Mouse (Mus musculus) neural tube, embryonic 11.5 days (tissue): ENCODE data around the gene Gm9837. TPM values are rescaled to one million over a fixed set of nuclear protein-coding genes. Genes with fewer than 3 reads are reported as not detected.

ENCODE experiments used
- ATAC-seq: fragments of 200-750 bp; cut with Nextera tagmentation; 2 replicates; pipeline ENCODE4 v1.8.0; 2017; ENCODE audit warnings: moderate number of reproducible peaks, mild to moderate bottlenecking, moderate TSS enrichment, moderate library complexity; ENCODE audit not compliant: insufficient read depth, low FRiP score, low TSS enrichment
- DNase-seq: peaks from one replicate; pipeline ENCODE4 v3.0.0-alpha.2; 2015; ENCODE audit warnings: low spot score
- H3K27ac ChIP-seq: fragments of 300-500 bp; sonication (generic); 2 replicates; pipeline ENCODE4 v1.5.1; 2014; ENCODE audit warnings: low read depth, mild to moderate bottlenecking, low read length
- H3K27me3 ChIP-seq: fragments of 300-500 bp; sonication (generic); 2 replicates; pipeline ENCODE4 v1.6.1; 2014; ENCODE audit warnings: mild to moderate bottlenecking, low read length, mixed read lengths; ENCODE audit not compliant: control insufficient read depth, insufficient read depth
- H3K36me3 ChIP-seq: fragments of 300-500 bp; sonication (generic); 2 replicates; pipeline ENCODE4 v1.6.1; 2014; ENCODE audit warnings: mild to moderate bottlenecking, low read length, moderate library complexity, mixed read lengths; ENCODE audit not compliant: control insufficient read depth, insufficient read depth
- H3K4me1 ChIP-seq: fragments of 300-500 bp; sonication (generic); 2 replicates; pipeline ENCODE4 v1.6.1; 2014; ENCODE audit warnings: low read length, mixed read lengths; ENCODE audit not compliant: control insufficient read depth, insufficient read depth
- H3K4me2 ChIP-seq: fragments of 300-500 bp; sonication (generic); 2 replicates; pipeline ENCODE4 v1.6.1; 2014; ENCODE audit warnings: low read depth, mild to moderate bottlenecking, moderate library complexity
- H3K4me3 ChIP-seq: fragments of 300-500 bp; sonication (generic); 2 replicates; pipeline ENCODE4 v1.5.1; 2014; ENCODE audit warnings: low read depth, low read length
- H3K9ac ChIP-seq: fragments of 300-500 bp; sonication (generic); 2 replicates; pipeline ENCODE4 v1.6.1; 2014; ENCODE audit warnings: mild to moderate bottlenecking, low read length
- H3K9me3 ChIP-seq: fragments of 300-500 bp; sonication (generic); 2 replicates; pipeline ENCODE4 v1.6.1; 2016; ENCODE audit warnings: low read length; ENCODE audit not compliant: control insufficient read depth
- WGBS: fragments of 180-500 bp; shearing (Covaris S2); extraction: QIAGEN DNeasy Blood & Tissue Kit; methylation state at CpG from one replicate; pipeline ENCODE4 v1.1.7; 2014; 5-methylcytosine and 5-hydroxymethylcytosine counted together
- polyA plus RNA-seq: library from polyadenylated mRNA; unstranded; fragments of >200 nt; fragmentation: Nextera tagmentation; extraction: Ambion mirVana; gene quantifications from 2 replicates; pipeline ENCODE4 v1.2.1, GENCODE M21; 2014

Gm9837 gene
- polyA plus RNA-seq, 1 experiment from 2014 or later: not detected

DNA sequence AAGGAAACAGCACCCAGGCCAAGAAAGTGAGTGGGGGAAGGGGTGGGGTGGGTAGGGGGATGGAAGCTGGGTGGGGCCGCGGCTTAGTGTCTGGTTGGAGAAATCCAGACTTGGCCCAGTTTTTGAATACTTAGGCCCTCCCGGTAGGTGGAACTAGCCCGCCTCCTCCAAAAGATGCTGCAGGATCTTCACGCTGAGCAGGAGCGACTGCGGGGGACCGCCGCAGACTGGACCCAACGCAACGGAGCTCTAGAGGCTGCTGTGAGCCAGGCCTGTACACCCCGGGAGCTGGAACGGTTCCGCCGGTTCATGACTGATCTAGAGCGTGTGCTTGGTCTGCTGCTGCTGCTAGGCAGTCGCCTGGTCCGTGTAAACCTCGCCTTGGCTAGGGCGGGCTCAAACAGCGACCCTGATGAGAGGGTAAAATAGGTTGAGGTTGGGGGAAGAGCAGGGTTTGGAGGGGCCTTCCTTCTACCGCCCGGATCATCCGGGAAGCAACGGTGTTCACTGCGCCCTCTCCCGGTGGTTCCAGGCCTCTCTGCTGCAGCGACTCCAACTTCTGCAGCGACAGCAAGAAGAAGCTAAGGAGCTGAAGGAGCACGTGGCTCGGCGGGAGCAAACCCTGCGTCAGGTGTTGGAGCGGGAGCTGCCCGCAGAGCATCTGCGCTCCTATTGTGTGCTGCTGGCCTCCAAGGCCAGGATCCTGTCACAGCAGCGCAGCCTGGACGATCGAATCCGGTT is 3.9 kb downstream of the Gm9837 start:
- Histone ChIP-seq H3K4me2 (peak overlapping the region; percentile 44), H3K4me1 (peaks cover 13% of the 10 kb centered on the region), H3K9me3 (no peaks in the 10 kb centered on the region; the same call in 1 of the 2 replicates), H3K9ac (peak overlapping the region; percentile 47), H3K36me3 (no peaks in the 10 kb centered on the region), H3K4me3 (peak overlapping the region; percentile 26), H3K27ac (no peak overlapping the region), H3K27me3 (peaks cover 54% of the 10 kb centered on the region)
- ATAC-seq (no peak), DNase-seq (peak; percentile 85)
- WGBS: 4% methylated on average over 40 of the region's 40 CpGs

DNA sequence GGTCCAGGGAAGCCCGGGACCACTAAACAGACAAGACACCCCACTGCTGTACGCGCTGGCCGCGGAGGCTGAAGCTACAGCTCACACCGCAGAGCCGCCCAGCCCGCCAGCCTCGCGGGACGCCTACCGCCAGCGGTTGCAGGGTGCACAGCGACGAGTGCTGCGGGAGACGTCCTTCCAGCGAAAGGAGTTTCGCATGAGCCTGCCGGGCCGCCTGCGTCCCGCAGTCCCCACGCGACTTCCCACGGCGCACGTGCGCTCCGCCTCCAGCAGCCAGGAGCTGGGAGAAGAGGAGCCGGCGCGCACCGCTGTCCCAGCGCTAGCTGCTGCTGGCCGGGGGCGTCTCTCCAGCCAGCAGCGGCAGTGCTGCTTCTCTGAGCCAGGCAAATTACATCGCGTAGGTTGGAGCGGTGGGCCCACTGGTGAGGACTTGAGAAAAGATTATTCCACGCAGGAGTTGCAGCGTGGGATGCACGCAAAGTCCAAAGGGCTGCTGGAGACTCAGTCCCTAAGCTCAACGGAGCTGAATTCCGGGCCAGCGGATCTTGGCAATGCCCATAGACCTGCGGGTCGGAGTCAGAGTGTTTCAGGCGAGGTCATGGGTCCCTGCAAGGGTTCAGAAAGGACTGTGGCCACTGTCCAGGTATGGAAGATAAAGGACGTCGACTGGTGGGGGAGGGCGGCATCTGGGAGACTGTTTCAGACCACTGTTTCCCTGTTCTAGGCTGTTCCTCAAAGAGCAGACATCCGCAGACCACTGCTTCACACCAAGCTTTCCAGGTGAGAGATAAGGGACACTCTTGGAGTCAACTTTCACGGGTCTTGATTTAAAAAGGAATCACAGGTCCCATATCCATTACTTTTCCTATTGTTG is 6.5 kb downstream of the Gm9837 start:
- Histone ChIP-seq H3K36me3 (no peaks in the 10 kb centered on the region), H3K4me3 (peak overlapping the region; percentile 34), H3K27me3 (peaks cover 52% of the 10 kb centered on the region), H3K9me3 (no peaks in the 10 kb centered on the region; the same call in 1 of the 2 replicates), H3K4me1 (peaks cover 5% of the 10 kb centered on the region), H3K27ac (no peak overlapping the region), H3K9ac (0 out of 2 replicates have a peak overlapping the region, but pooled peaks have one; percentile 3), H3K4me2 (peak overlapping the region; percentile 54)
- ATAC-seq (no peak), DNase-seq (peak; percentile 53)
- 7% methylated on average over 55 of the region's 55 CpGs for WGBS

DNA sequence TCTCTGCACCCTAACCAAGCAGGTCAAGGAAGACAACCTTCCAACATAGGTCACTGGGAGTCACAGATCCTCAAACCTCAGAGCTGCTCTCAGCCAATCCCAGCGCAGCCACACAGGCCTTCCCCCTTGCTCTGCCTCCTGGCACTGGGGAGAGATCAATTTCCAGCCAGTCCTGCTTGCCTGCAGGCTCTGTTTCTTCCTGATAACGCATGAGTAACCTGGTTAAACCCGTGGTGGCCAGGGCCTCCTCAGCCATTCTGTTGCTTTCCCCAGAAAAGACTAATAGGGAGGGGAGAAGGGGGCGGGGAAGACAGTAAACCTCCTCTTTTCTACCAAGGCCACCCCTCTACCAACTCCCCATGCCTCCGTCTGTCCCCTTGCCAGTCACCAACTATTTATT is 8.6 kb downstream of the Gm9837 start:
- H3K9ac ChIP-seq: no peak overlapping the region
- ATAC-seq (no peak), DNase-seq (no peak)
- 22% methylated on average over 5 of the region's 5 CpGs for WGBS
- no peaks in the 10 kb centered on the region for H3K36me3 ChIP-seq
- H3K4me3 ChIP-seq: no peak overlapping the region
- no peak overlapping the region for H3K27ac ChIP-seq
- H3K27me3 ChIP-seq: peaks cover 64% of the 10 kb centered on the region
- no peaks in the 10 kb centered on the region; the same call in 1 of the 2 replicates for H3K9me3 ChIP-seq
- H3K4me2 ChIP-seq: no peak overlapping the region
- peaks cover 2% of the 10 kb centered on the region; the same call in 1 of the 2 replicates for H3K4me1 ChIP-seq

DNA sequence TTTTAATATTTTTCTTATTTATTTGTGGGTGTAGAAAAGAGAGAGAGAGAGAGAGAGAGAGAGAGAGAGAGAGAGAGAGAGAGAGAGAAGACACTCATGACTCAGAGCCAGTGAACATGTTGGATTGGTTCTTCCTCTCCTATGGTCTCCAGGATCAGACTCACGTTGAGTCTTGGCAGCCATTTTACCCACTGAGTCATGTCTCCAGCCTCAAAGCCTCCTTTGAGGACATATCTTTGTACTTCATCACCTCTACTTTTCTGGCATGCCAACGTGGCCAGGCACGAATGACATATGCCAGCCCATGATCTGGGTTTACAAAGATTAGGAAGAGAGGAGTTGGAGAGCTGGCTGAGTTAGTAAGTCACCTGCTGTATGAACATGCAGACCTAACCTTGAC is 10.1 kb downstream of the Gm9837 start:
- no peak overlapping the region for H3K9ac ChIP-seq
- no peak overlapping the region for H3K4me2 ChIP-seq
- no peak for DNase-seq
- H3K27me3 ChIP-seq: peaks cover 55% of the 10 kb centered on the region
- H3K9me3 ChIP-seq: no peaks in the 10 kb centered on the region; the same call in 1 of the 2 replicates
- WGBS: 86% methylated on average over 3 of the region's 3 CpGs
- no peak overlapping the region for H3K27ac ChIP-seq
- H3K4me1 ChIP-seq: no peaks in the 10 kb centered on the region
- no peaks in the 10 kb centered on the region for H3K36me3 ChIP-seq
- no peak overlapping the region for H3K4me3 ChIP-seq
- ATAC-seq: no peak

DNA sequence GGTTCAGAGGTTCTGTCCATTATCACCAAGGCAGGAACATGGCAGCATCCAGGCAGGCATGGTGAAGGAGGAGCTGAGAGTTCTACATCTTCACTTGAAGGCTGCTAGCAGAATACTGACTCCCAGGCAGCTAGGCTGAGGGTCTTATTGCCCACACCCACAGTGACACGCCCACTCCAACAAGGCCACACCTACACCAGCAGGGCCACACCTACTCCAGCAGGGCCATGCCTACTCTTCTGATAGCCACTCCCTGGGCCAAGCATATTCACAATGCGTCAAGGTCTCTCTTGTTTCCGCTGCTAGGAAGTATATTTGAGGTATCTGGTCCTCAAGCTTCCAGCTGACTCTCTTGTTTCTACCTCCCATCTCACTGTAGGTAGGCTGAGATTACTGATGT is 11.3 kb downstream of the Gm9837 start:
- no peak for ATAC-seq
- peaks cover 45% of the 10 kb centered on the region for H3K27me3 ChIP-seq
- no peaks in the 10 kb centered on the region for H3K9me3 ChIP-seq
- 71% methylated on average over 3 of the region's 3 CpGs for WGBS
- no peak for DNase-seq
- H3K9ac ChIP-seq: no peak overlapping the region
- no peak overlapping the region for H3K4me2 ChIP-seq
- no peak overlapping the region for H3K4me3 ChIP-seq
- H3K36me3 ChIP-seq: no peaks in the 10 kb centered on the region
- no peak overlapping the region for H3K27ac ChIP-seq
- H3K4me1 ChIP-seq: no peaks in the 10 kb centered on the region

DNA sequence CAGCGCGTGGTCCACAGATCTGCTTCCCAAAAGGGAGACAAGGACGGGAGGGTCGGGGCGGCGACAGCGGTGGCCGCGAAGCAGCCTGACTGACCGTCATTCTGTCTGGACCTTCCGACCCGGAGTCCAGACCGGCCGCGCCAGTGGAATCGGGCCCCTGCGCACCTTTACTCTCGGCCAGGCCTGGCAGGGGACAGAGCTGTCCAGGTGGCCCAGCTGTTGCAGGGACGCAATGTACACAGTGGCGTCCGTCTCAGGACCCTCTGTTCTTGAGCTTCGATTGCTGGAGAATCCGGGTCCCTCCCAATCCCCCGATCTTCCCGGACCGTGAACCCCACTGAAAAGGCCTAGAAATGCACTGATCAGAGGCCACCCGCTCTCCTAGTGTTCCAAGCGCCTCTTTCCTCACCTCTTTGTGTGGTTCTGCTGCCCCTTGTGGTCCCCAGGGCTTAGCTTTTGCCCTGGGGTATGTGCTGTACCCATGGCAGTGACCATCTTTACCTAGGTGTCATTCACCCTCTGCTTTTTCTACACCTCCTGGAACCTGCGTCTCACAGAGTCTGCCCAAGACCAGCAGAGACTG is 12.8 kb downstream of the Gm9837 start:
- Histone ChIP-seq H3K36me3 (no peaks in the 10 kb centered on the region), H3K27me3 (peaks cover 30% of the 10 kb centered on the region), H3K4me3 (peak overlapping the region; percentile 41), H3K4me1 (no peaks in the 10 kb centered on the region), H3K27ac (no peak overlapping the region), H3K4me2 (peak overlapping the region; percentile 61), H3K9ac (peak overlapping the region; percentile 39; the same call in 1 of the 2 replicates), H3K9me3 (no peaks in the 10 kb centered on the region)
- WGBS: 6% methylated on average over 29 of the region's 29 CpGs
- DNase-seq (no peak), ATAC-seq (no peak)

DNA sequence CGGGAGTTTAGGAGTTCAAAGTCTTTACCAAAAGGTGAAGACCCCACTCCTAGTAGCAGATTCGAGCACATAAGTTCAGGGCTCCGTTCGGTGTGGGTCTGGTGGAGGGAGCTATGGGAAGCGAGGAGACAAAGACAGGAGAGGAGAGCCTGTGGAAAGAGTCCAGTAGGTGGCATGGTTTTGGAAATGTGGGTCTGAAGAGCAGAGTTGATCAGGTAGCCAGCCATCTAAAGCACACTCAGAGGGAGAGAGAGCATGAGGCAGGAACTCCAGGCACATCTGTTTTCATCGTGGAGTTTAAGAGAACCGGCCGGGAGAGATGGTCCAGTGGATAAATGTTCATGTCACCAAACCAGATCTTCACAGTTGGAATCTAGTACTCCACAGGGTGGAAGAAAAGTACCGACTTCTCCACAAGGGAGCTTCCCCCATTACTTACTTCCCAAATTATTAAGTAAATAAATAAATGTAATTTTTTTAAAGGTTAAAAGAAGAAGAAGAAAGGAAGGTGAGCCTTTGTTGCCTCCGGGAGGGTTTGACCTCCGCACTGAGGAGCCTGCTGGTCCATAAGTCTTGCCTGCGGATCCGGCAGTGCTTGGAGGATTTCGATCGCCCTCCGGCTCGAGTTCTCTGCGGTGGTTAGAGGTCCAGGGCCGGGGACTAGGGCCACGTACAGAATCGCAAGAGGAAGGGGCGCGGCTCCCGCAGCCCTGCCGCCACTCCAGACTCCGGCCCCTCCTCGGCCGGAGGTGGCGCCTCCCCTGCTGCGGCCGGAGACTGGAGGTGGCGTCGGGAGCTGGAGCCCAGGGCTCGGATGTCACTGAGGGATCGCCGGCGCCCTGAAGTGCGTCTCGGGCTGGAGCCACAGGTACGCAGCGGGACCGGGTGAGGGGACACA is 13.6 kb downstream of the Gm9837 start, which contains the start of the genes Gm10447 and Shroom1:
Gene Gm10447, minus strand, starts transcription at position 637 of the 898 bp plus-strand sequence.
Gene Shroom1, plus strand, starts transcription at position 732 of the 898 bp plus-strand sequence.
- Histone ChIP-seq H3K27me3 (peaks cover 22% of the 10 kb centered on the region), H3K9ac (peak within 1 kb of the TSS; percentile 39; the same call in 1 of the 2 replicates), H3K36me3 (no peaks in the 10 kb centered on the region), H3K4me1 (no peaks in the 10 kb centered on the region), H3K4me3 (peak within 1 kb of the TSS; percentile 41), H3K4me2 (peak within 1 kb of the TSS; percentile 61), H3K27ac (no peak within 1 kb of the TSS), H3K9me3 (no peaks in the 10 kb centered on the region)
- WGBS: 5% methylated on average over 42 of the region's 42 CpGs
- no peak; the same call in 1 of the 2 replicates for ATAC-seq
- DNase-seq: peak; percentile 63

DNA sequence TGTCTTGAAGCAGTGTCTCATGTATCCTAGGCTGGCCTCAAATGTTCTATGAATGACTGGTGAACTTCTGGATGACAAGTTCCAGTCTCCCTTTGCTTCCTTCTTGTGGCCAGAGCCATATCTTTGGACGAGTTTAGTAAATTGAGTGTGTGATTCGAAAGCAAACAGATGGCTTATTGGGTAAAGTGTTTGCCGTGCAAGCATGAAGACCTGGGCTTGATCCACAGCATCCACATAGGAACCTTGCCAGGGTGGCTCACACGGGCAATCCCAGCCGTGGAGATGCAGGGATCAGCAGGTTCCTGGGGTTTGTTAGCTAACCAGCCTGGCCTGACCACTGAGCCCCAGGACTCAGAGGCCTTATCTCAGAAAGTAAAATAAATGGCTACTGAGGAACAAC is 17.2 kb downstream of the Gm9837 start:
- ATAC-seq: no peak
- Histone ChIP-seq H3K27ac (no peak overlapping the region), H3K9ac (no peak overlapping the region), H3K4me1 (no peaks in the 10 kb centered on the region), H3K4me3 (no peak overlapping the region), H3K9me3 (no peaks in the 10 kb centered on the region), H3K36me3 (no peaks in the 10 kb centered on the region), H3K4me2 (no peak overlapping the region), H3K27me3 (peaks cover 14% of the 10 kb centered on the region)
- no peak for DNase-seq
- 77% methylated on average over 5 of the region's 5 CpGs for WGBS
